Mouse (Mus musculus) bone marrow macrophage, adult 2 months (primary cell): ENCODE data around the gene 1810049J17Rik.

Experiments
- CTCF ChIP-seq: IDR thresholded peaks from 2 replicates; pipeline ENCODE4 v1.5.1; 2012; ENCODE audit warnings: low read depth, mild to moderate bottlenecking, low read length, moderate library complexity
- POLR2A ChIP-seq: IDR thresholded peaks from 2 replicates; pipeline ENCODE4 v1.6.1; 2012; ENCODE audit warnings: mild to moderate bottlenecking, low read depth, low read length, borderline replicate concordance

DNA sequence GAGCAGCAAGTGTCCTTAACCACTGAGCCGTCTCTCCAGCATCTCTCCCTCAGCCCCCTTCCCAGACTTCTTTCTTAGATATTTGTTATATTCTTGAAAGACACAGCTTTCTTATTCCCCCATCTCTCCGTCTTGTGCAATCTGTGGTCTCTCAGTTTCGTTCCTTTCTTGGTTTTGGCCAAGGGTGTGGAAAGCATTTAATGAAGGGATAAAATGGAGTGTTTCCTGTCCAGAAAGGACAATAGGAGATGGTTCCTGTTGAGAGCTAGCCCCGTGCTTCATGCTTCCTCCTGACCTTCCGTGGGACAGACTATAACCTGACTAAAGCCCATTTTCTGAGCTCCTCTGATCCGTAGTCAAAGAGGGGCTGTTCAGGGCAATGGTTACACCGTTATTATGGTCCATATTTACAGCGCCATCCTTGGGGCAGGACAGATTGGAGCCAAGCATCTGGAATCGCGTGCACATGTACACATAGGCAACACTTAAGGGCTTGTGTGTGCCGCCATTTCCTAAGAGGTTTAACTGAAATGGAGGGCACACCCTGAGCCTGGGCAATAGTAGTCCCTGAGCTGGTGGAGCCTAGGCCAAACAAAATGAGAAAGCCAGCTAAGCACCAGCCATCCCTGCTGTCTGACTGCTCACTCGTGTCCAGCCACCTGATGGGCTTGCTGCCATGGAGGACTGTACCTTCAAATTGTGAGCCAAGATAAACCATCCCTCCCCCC, 48.2 kb downstream of the 1810049J17Rik start:
- no peak for TF ChIP-seq POLR2A
- no peak for TF ChIP-seq CTCF
